Mouse (Mus musculus): Measurements from ENCODE around the gene Eef1akmt1. TPM values are rescaled to one million over a fixed set of nuclear protein-coding genes. Genes with fewer than 3 reads are reported as not detected.

Gene Eef1akmt1
- total and polyA plus RNA-seq, 3 experiments = 40.6 to 51.0 TPM; not detected in 1

DNA sequence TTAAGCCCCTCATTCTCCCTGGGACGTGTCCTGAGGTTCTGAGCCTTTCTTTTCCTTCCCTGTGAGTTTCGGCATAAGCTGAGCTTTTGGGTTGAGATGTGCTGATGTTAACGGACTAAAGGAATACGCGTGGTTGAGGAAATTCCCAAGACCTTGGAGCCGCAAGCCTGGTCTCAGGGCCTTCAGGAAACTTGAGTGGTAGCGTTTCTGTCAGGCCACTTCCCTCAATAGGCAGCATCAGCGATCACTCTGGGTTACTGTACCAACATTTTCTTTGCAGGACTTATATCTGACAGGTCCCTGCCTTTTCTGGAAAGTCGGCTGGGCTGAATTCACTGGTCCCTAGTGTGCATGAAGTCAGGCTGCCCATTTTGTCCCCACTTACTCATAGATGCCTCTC is 34.6 kb downstream of the Eef1akmt1 start:
- no peaks in the 10 kb centered on the region for H3K9me3 ChIP-seq (replicated peaks; ENCODE audit: insufficient read depth, low read length)
- peaks cover 0 to 4% of the 10 kb centered on the region in 2 experiments; a peak in 2 of 4 replicates for H3K4me1 ChIP-seq (ENCODE audit: control insufficient read depth in 1 of 2, insufficient read depth in 2 of 2, low read length in 2 of 2)
- no peaks in the 10 kb centered on the region for H3K36me3 ChIP-seq (ENCODE audit: control insufficient read depth in 1 of 2, insufficient read depth in 2 of 2, low read length in 2 of 2)
- no peak for TF ChIP-seq ETS1 (IDR thresholded peaks at IDR 0.05; ENCODE audit: low read depth, low read length)
- H3K27ac ChIP-seq (ENCODE audit: control insufficient read depth, low read depth, low read length) = no peak overlapping the region
- H3K4me3 ChIP-seq (ENCODE audit: control insufficient read depth in 1 of 2, insufficient read depth in 1 of 2, low read depth in 2 of 2, low read length in 2 of 2) = no peak overlapping the region
- H3K9ac ChIP-seq (ENCODE audit: control insufficient read depth, low read depth, low read length, poor library complexity, severe bottlenecking) = no peak overlapping the region
- H3K27me3 ChIP-seq (ENCODE audit: control insufficient read depth in 1 of 2, insufficient read depth in 2 of 2, low read length in 2 of 2) = no peaks in the 10 kb centered on the region
- H3K79me2 ChIP-seq (ENCODE audit: control insufficient read depth, insufficient read depth, low read length, poor library complexity) = no peaks in the 10 kb centered on the region
- DNase-seq (ENCODE audit: low read depth, low spot score) = no peak

DNA sequence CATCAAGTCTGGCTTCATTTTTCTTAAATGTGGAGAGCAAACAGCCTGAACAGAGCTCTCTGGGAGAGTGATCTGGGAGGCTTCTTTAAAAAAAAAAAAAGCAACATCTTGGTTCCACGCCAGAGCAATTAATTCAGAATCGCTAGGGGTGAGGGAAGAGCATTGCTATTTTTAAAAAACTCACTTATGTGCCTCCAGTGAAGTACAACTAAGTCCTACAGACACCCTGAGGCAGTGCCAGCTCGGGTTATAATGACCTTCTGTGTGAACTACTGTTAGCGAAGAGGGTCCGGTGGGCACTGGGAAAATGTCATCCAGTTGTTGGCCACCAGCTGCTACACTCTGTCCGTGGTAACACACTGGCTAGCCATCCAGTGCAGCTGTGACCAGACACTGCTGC is 35.8 kb downstream of the Eef1akmt1 start:
- H3K27me3 ChIP-seq (ENCODE audit: control insufficient read depth in 1 of 2, insufficient read depth in 2 of 2, low read length in 2 of 2) = no peaks in the 10 kb centered on the region
- no peak overlapping the region for H3K27ac ChIP-seq (ENCODE audit: control insufficient read depth, low read depth, low read length)
- H3K36me3 ChIP-seq (ENCODE audit: control insufficient read depth in 1 of 2, insufficient read depth in 2 of 2, low read length in 2 of 2) = no peaks in the 10 kb centered on the region
- H3K9ac ChIP-seq (ENCODE audit: control insufficient read depth, low read depth, low read length, poor library complexity, severe bottlenecking) = no peak overlapping the region
- H3K4me3 ChIP-seq (ENCODE audit: control insufficient read depth in 1 of 2, insufficient read depth in 1 of 2, low read depth in 2 of 2, low read length in 2 of 2) = no peak overlapping the region
- H3K4me1 ChIP-seq (ENCODE audit: control insufficient read depth in 1 of 2, insufficient read depth in 2 of 2, low read length in 2 of 2) = peaks cover 0 to 4% of the 10 kb centered on the region in 2 experiments; a peak in 2 of 4 replicates
- DNase-seq (ENCODE audit: low read depth, low spot score) = no peak
- H3K9me3 ChIP-seq (replicated peaks; ENCODE audit: insufficient read depth, low read length) = no peaks in the 10 kb centered on the region
- TF ChIP-seq RAD21 (IDR thresholded peaks at IDR 0.05; ENCODE audit: low read depth, low read length) (no peak), JUND (IDR thresholded peaks at IDR 0.05; ENCODE audit: low read depth, low read length) (no peak), SMC3 (IDR thresholded peaks at IDR 0.05; ENCODE audit: low read depth, low read length) (no peak), GATA1 (IDR thresholded peaks at IDR 0.05; ENCODE audit: low read depth, low read length) (no peak), EP300 (IDR thresholded peaks at IDR 0.05; ENCODE audit: low read depth in 1 of 2, low read length in 2 of 2) (no peak), RCOR1 (IDR thresholded peaks at IDR 0.05; ENCODE audit: low read depth, low read length) (no peak), POLR2AphosphoS2 (IDR thresholded peaks at IDR 0.05; ENCODE audit: low read length) (no peak), USF2 (IDR thresholded peaks at IDR 0.05; ENCODE audit: borderline replicate concordance in 1 of 2, insufficient read depth in 1 of 2, low read depth in 1 of 2, low read length in 2 of 2) (no peak), USF1 (IDR thresholded peaks at IDR 0.05; ENCODE audit: low read depth, low read length) (no peak), MEF2A (IDR thresholded peaks at IDR 0.05; ENCODE audit: extremely low read depth, insufficient replicate concordance, low read depth, low read length, poor library complexity, severe bottlenecking) (no peak), HCFC1 (IDR thresholded peaks at IDR 0.05; ENCODE audit: low read depth, low read length) (no peak)
- H3K79me2 ChIP-seq (ENCODE audit: control insufficient read depth, insufficient read depth, low read length, poor library complexity) = no peaks in the 10 kb centered on the region

DNA sequence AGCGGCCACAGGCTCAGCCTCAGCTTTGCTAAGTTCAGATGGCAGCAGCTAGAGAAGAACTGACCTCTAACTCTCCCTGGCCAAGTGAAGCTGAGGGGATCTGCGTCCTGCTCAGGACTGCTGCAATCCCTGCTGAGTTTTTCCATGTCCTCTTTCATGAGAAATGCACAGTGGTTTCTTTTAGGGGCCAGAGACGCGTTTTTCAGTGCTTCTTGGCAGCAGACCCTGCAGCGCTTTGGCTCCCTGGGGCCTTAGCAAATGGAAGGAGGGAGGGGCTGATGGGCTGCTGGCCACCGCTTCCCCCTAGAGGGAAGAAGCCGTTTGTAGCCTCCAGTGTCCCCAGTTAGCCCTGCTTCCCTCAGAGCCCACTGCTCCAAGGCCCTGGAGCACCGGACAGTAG is 36.5 kb downstream of the Eef1akmt1 start:
- Histone ChIP-seq H3K79me2 (ENCODE audit: control insufficient read depth, insufficient read depth, low read length, poor library complexity) (no peaks in the 10 kb centered on the region), H3K27me3 (ENCODE audit: control insufficient read depth in 1 of 2, insufficient read depth in 2 of 2, low read length in 2 of 2) (no peaks in the 10 kb centered on the region), H3K27ac (ENCODE audit: control insufficient read depth, low read depth, low read length) (no peak overlapping the region), H3K4me1 (ENCODE audit: control insufficient read depth in 1 of 2, insufficient read depth in 2 of 2, low read length in 2 of 2) (peaks cover 0 to 4% of the 10 kb centered on the region in 2 experiments; a peak in 2 of 4 replicates), H3K9me3 (replicated peaks; ENCODE audit: insufficient read depth, low read length) (no peaks in the 10 kb centered on the region), H3K4me3 (ENCODE audit: control insufficient read depth in 1 of 2, insufficient read depth in 1 of 2, low read depth in 2 of 2, low read length in 2 of 2) (no peak overlapping the region), H3K36me3 (ENCODE audit: control insufficient read depth in 1 of 2, insufficient read depth in 2 of 2, low read length in 2 of 2) (no peaks in the 10 kb centered on the region), H3K9ac (ENCODE audit: control insufficient read depth, low read depth, low read length, poor library complexity, severe bottlenecking) (no peak overlapping the region)
- TF ChIP-seq ZNF384 (IDR thresholded peaks at IDR 0.05; ENCODE audit: low read depth, low read length) (no peak), USF1 (IDR thresholded peaks at IDR 0.05; ENCODE audit: low read depth, low read length) (no peak), GABPA (IDR thresholded peaks at IDR 0.05; ENCODE audit: low read depth, low read length) (no peak), HCFC1 (IDR thresholded peaks at IDR 0.05; ENCODE audit: low read depth, low read length) (no peak), USF2 (IDR thresholded peaks at IDR 0.05; ENCODE audit: borderline replicate concordance in 1 of 2, insufficient read depth in 1 of 2, low read depth in 1 of 2, low read length in 2 of 2) (no peak), RAD21 (IDR thresholded peaks at IDR 0.05; ENCODE audit: low read depth, low read length) (no peak), EP300 (IDR thresholded peaks at IDR 0.05; ENCODE audit: low read depth in 1 of 2, low read length in 2 of 2) (no peak), E2F4 (IDR thresholded peaks at IDR 0.05; ENCODE audit: borderline replicate concordance, low read depth, low read length) (no peak), MAZ (IDR thresholded peaks at IDR 0.05; ENCODE audit: low read depth, low read length) (no peak), CHD2 (IDR thresholded peaks at IDR 0.05; ENCODE audit: low read length) (no peak), UBTF (IDR thresholded peaks at IDR 0.05; ENCODE audit: borderline replicate concordance, insufficient read depth, low read depth, low read length) (no peak)
- DNase-seq (ENCODE audit: low read depth, low spot score) = no peak
